Mouse (Mus musculus): Measurements from ENCODE around the gene Ntn5. TPM values are rescaled to one million over a fixed set of nuclear protein-coding genes. Genes with fewer than 3 reads are reported as not detected.

Ntn5 gene
- total and polyA plus RNA-seq, 3 experiments: 0.08 to 0.57 TPM; not detected in 1

GRCm38 (mm10) chr7:45719738-45720412 is 36.1 kb downstream of the Ntn5 start:
- TF ChIP-seq POLR2AphosphoS2 (IDR thresholded peaks at IDR 0.05; ENCODE audit: low read depth, low read length): peak; percentile 31; the same call in 1 of the 2 replicates
- no peak for TF ChIP-seq NELFE (IDR thresholded peaks at IDR 0.05; ENCODE audit: low read depth, low read length)
- DNase-seq (ENCODE audit: extremely low read depth): no peak
- H3K36me3 ChIP-seq (replicated peaks in 1 of 2; ENCODE audit: control insufficient read depth in 1 of 2, insufficient read depth in 1 of 2, low read length in 1 of 2): peaks cover 57 to 71% of the 10 kb centered on the region in 2 experiments
- H3K4me2 ChIP-seq (ENCODE audit: insufficient read depth, low read depth, poor library complexity, severe bottlenecking): peak overlapping the region; percentile 39
- peaks cover 36% of the 10 kb centered on the region for H3K79me2 ChIP-seq (replicated peaks; ENCODE audit: control insufficient read depth, extremely low read depth, insufficient read depth, poor library complexity, severe bottlenecking)
- dilution Hi-C loops (cut with MboI; ENCODE audit: extremely low pct_ligation_motif_present, extremely low pct_unique_long_range_greater_than_20kb, low sequenced_read_pairs) (no loop called here), in situ Hi-C loops (cut with MboI; ENCODE audit: low pct_ligation_motif_present, low pct_unique_long_range_greater_than_20kb, low sequenced_read_pairs) (no loop called here)
- H3K4me1 ChIP-seq (ENCODE audit: control insufficient read depth in 1 of 2, insufficient read depth in 2 of 2): peaks cover 7 to 35% of the 10 kb centered on the region in 2 experiments; a peak in 3 of 4 replicates
- H3K27me3 ChIP-seq (replicated peaks): no peaks in the 10 kb centered on the region
- peak overlapping the region in 2 of 3 experiments; percentile 95 to 100 for H3K4me3 ChIP-seq (replicated peaks in 1 of 3; ENCODE audit: low read depth in 2 of 3, low read length in 2 of 3, poor library complexity in 1 of 3)
- no peaks in the 10 kb centered on the region for H3K9me3 ChIP-seq (replicated peaks; ENCODE audit: low read length)
- peak overlapping the region; percentile 98; the same call in 1 of the 2 replicates for H3K9ac ChIP-seq (ENCODE audit: insufficient read depth, low read depth)
- H3K27ac ChIP-seq (ENCODE audit: insufficient read depth, low read depth): peak overlapping the region; percentile 4; the same call in 1 of the 2 replicates

GRCm38 (mm10) chr7:45720413-45721233 is 36.8 kb downstream of the Ntn5 start, which contains the start of gene Fam83e:
Gene Fam83e (plus strand): TSS chr7:45721212.
- no peak for DNase-seq (ENCODE audit: extremely low read depth)
- Histone ChIP-seq H3K36me3 (replicated peaks in 1 of 2; ENCODE audit: control insufficient read depth in 1 of 2, insufficient read depth in 1 of 2, low read length in 1 of 2) (peaks cover 65 to 76% of the 10 kb centered on the region in 2 experiments), H3K27me3 (replicated peaks) (no peaks in the 10 kb centered on the region), H3K9me3 (replicated peaks; ENCODE audit: low read length) (no peaks in the 10 kb centered on the region), H3K27ac (ENCODE audit: insufficient read depth, low read depth) (0 out of 2 replicates have a peak within 1 kb of the TSS, but pooled peaks have one; percentile 4), H3K4me2 (ENCODE audit: insufficient read depth, low read depth, poor library complexity, severe bottlenecking) (peak within 1 kb of the TSS; percentile 39; the same call in 1 of the 2 replicates), H3K4me3 (replicated peaks in 1 of 3; ENCODE audit: low read depth in 2 of 3, low read length in 2 of 3, poor library complexity in 1 of 3) (peak within 1 kb of the TSS in 1 of 3 experiments; percentile 100), H3K4me1 (ENCODE audit: control insufficient read depth in 1 of 2, insufficient read depth in 2 of 2) (peaks cover 7 to 32% of the 10 kb centered on the region in 2 experiments; a peak in 3 of 4 replicates), H3K9ac (ENCODE audit: insufficient read depth, low read depth) (0 out of 2 replicates have a peak within 1 kb of the TSS, but pooled peaks have one; percentile 98), H3K79me2 (replicated peaks; ENCODE audit: control insufficient read depth, extremely low read depth, insufficient read depth, poor library complexity, severe bottlenecking) (peaks cover 35% of the 10 kb centered on the region)
- TF ChIP-seq NELFE (IDR thresholded peaks at IDR 0.05; ENCODE audit: low read depth, low read length): 0 out of 2 replicates have a peak, but pooled peaks have one; percentile 16
- no peak for TF ChIP-seq MEF2A (IDR thresholded peaks at IDR 0.05; ENCODE audit: borderline replicate concordance, low read depth, low read length)
- peak in 1 of 2 experiments; percentile 26; a peak in 2 of 4 replicates for TF ChIP-seq CTCF (conservative IDR thresholded peaks at IDR 0.05 in 1 of 2, IDR thresholded peaks at IDR 0.05 in 1 of 2; ENCODE audit: low read depth in 2 of 2, low read length in 2 of 2)
- no peak for TF ChIP-seq MYC (IDR thresholded peaks at IDR 0.05; ENCODE audit: low read depth, low read length)
- dilution Hi-C loops (cut with MboI; ENCODE audit: extremely low pct_ligation_motif_present, extremely low pct_unique_long_range_greater_than_20kb, low sequenced_read_pairs) (no loop called here), in situ Hi-C loops (cut with MboI; ENCODE audit: low pct_ligation_motif_present, low pct_unique_long_range_greater_than_20kb, low sequenced_read_pairs) (no loop called here)

GRCm38 (mm10) chr7:45721234-45721571 is 37.4 kb downstream of the Ntn5 start:
- no peak for DNase-seq (ENCODE audit: extremely low read depth)
- Histone ChIP-seq H3K4me1 (ENCODE audit: control insufficient read depth in 1 of 2, insufficient read depth in 2 of 2) (peaks cover 7 to 26% of the 10 kb centered on the region in 2 experiments; a peak in 3 of 4 replicates), H3K4me3 (replicated peaks in 1 of 3; ENCODE audit: low read depth in 2 of 3, low read length in 2 of 3, poor library complexity in 1 of 3) (no peak overlapping the region), H3K9me3 (replicated peaks; ENCODE audit: low read length) (no peaks in the 10 kb centered on the region), H3K27me3 (replicated peaks) (no peaks in the 10 kb centered on the region), H3K36me3 (replicated peaks in 1 of 2; ENCODE audit: control insufficient read depth in 1 of 2, insufficient read depth in 1 of 2, low read length in 1 of 2) (peaks cover 70 to 79% of the 10 kb centered on the region in 2 experiments), H3K4me2 (ENCODE audit: insufficient read depth, low read depth, poor library complexity, severe bottlenecking) (no peak overlapping the region), H3K27ac (ENCODE audit: insufficient read depth, low read depth) (no peak overlapping the region), H3K79me2 (replicated peaks; ENCODE audit: control insufficient read depth, extremely low read depth, insufficient read depth, poor library complexity, severe bottlenecking) (peaks cover 31% of the 10 kb centered on the region), H3K9ac (ENCODE audit: insufficient read depth, low read depth) (no peak overlapping the region)
- dilution Hi-C loops (cut with MboI; ENCODE audit: extremely low pct_ligation_motif_present, extremely low pct_unique_long_range_greater_than_20kb, low sequenced_read_pairs) (no loop called here), in situ Hi-C loops (cut with MboI; ENCODE audit: low pct_ligation_motif_present, low pct_unique_long_range_greater_than_20kb, low sequenced_read_pairs) (no loop called here)
- TF ChIP-seq POLR2A (IDR thresholded peaks at IDR 0.05; ENCODE audit: low read depth, low read length) (no peak; the same call in none of the 2 replicates), POLR2AphosphoS2 (IDR thresholded peaks at IDR 0.05; ENCODE audit: low read depth, low read length) (peak; percentile 80)

All from CH12.LX (cell line).